Mouse (Mus musculus): Measurements from ENCODE around the gene Klhl2.

- TF ChIP-seq CTCF (IDR thresholded peaks at IDR 0.05; ENCODE audit: extremely low read depth, insufficient read depth, insufficient read length, insufficient replicate concordance) (no peak), POLR2A (IDR thresholded peaks at IDR 0.05; ENCODE audit: low read depth, low read length) (no peak)
These were observed 110.9 kb downstream of the Klhl2 start for GRCm38 (mm10) chr8:64738916-64739315.

Data from spleen, adult 2 months (tissue).